Mouse (Mus musculus) layer of hippocampus, postnatal 10 days (tissue): ENCODE measurements around the gene Tspan5. TPM values are rescaled to one million over a fixed set of nuclear protein-coding genes. Genes with fewer than 3 reads are reported as not detected.

ENCODE experiments used
- DNase-seq, 2 experiments: peaks; one replicate each; pipeline ENCODE4 v3.0.0; 2021; ENCODE audit warnings: low spot score in 2 of 2
- total RNA-seq, 2 experiments: library from RNA; stranded (reverse); gene quantifications; 2 replicates each; pipeline ENCODE4 v1.2.3; 2021

Tspan5 gene
- total RNA-seq, 2 experiments from 2014 or later = 149 to 163 TPM

GRCm38 (mm10) chr3:138743061-138743671, 1.2 kb downstream of the Tspan5 start:
- peak; percentile 65 to 76 for DNase-seq

DNA sequence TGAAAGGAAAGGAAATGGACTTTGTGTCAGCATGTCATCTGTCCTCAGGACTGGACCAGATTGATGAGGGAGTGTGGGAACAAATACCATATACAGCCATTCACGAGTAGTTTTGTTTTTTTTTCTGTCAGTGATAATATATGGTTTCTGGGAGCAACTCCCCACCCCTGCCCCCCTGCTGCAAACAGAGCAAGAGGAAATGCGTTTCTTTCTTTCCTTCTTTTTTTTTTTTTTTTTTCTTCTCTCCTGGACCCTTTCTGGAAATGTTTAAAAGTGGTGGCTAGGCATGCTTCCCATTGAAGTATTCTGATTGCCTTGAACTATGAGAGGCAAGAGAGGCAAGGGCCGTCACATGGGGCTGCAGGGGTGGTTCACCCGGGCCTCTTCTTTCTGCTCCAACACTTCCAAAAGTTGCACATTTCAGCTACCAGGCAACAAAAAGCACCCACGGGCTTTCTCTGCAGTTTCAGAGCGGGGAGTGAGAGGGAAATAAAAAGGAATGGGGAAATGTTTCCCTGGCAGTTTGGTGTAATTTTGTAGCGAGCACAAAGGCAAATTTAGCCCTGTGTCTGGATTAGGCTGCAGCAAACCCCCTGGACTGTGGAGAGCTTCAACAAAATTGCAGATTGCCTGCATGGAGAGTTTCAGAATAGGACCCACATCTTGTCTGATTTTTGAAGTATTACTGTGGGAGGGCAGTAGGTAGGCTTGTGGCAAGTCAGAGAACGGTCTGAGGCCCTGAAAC, 2.2 kb downstream of the Tspan5 start:
- no peak for DNase-seq

GRCm38 (mm10) chr3:138745091-138745490, 3.1 kb downstream of the Tspan5 start:
- DNase-seq = no peak

DNA sequence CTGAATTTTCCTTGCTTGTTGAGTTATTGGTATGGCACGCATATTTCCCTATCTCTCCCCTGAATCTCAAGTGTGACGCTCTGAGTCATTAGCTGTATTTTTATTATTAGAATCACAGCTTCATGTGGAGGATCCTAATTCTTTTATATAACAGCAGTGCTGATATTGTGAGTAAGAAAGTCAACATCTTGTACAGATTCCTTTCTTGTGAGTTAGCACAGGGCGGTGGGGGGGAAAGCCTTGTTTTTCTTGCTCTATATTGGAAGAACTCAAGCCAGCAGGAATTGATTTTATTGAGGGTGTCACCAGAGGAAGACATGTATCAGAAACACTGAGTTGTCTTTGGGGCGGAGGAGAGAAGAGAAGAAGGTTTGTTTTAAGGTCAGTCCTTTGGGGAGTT, 3.6 kb downstream of the Tspan5 start:
- no peak for DNase-seq

DNA sequence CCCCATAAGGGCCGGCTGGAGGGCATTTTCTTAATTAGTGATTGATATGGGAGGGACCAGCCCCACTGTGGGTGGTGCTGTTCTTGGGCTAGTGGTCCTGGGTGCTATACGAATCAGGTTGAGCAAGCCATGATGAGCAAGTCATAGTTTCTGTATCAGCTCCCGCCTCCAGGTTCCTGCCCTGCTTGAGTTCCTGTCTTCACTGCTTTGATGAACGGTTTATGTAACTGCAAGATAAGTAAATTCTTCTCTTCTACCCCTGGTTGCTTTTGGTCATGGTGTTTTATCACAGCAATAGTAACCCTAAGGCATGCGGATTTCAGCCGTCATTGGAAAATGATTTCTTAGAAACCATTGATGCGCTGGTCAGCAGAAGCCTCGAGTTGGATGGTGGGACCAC, 4.6 kb downstream of the Tspan5 start:
- no peak for DNase-seq

- DNase-seq = no peak
These were observed 5.0 kb downstream of the Tspan5 start for GRCm38 (mm10) chr3:138747035-138747434.

DNA sequence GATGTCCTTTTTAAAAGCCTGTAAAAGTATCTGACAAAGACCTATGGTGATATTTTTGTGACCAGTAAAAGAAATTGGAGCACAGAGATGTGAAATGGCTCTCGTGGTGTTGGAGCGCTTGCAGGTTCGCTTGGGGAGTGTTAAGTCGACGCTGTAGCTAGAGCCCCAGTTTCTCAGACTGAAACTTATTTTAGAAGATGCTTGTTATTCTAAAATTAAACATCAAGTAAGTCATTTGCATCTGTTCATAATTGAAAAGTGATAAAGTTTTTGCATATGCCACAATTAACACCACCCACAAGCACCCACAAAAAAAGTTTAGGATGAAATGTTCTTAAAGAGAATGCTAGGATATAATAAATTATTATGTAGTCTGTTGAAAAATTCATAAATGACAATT, 6.0 kb downstream of the Tspan5 start:
- no peak for DNase-seq

DNA sequence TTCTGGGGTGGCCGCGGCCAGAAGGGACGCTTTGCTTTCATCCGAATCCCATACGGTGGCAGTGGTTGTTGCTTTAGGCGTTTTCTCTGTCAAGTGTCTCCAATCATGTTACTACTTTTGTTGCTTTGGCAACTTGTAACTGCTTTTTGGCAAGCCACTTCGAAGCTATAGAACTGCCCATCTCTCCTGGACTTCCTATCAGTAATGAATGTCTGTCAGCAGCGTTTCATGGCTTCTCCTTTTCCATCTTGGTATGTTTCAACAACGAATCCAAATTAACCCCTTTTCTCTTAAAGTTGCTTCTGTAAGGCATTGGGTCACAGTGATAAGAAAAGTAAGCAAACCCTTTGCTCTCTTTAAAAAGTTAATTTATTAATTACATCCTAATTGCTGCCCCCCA, 7.7 kb downstream of the Tspan5 start:
- DNase-seq = no peak

DNA sequence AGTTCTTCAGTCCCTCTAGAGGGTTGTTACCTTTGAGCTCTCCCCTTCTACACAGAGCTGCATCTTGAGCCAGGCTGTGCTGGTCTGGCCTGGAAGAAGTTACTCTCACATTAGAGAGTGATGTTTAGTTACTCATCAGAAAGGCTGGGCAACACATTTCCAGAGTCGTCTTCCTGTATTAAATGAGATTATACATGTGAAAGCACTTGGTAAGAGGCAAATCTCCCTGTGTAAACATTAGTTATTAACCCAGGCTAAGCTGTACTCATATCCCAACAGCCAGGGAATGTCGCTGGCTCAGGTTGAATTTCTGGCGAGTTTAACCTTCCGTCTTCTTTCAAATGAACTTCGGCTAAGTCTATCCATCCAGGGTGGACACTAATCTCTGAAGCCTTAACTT, 9.3 kb downstream of the Tspan5 start:
- no peak for DNase-seq

- DNase-seq = no peak
These were observed 10.1 kb downstream of the Tspan5 start for GRCm38 (mm10) chr3:138752056-138752455.

DNA sequence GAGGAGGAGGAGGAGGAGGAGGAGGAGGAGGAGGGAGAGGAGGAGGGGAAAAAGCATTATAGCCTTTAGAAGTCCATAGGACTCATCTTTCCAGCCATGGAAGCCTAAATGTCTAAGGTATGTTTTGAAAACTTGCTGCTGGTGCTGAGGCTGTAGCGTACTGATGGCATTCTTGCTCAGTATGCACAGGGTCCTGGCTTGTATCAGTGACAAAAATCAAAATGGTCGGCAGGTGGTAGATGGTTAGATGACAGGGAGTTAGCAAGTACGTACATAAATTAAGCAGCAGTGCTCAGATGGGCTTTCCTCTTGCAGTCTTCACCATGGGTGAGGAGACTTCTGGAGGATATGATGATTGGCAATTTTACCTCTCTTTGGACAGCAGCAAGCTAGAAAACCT, 10.8 kb downstream of the Tspan5 start:
- DNase-seq = no peak

DNA sequence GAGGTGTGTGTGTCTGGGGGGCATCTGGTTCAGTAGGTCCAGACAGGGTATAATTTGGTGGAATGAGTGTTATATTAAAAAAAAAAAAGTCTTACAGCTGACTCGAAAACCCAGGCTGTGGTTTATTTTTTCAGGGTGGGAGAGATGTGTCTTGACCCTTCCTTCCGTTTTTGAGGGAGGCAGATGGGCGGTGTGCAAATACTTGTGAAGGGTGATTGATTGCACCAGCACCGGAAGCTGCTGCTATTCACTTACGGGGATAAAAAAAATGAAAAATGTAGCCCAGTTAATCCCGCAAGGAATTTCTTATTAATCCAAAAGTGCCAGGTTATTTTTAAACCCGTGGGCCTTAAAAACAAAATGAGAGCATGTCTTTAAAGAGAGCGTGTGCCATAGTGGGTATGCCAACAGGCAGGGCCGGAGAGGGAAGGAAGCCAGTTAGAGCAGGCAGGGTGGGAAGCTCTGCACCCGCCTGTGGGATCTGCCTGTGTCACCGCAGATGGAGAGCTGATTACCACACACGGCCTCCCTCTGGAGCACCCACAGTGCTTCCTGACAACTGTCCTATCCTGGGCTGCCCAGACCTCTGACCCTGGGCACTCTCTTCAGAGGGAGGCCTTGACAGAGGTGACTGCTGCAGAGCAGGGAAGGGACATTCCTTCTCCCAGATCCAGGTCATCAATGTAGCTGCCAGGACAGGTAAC, 11.3 kb downstream of the Tspan5 start:
- peak in 1 of 2 experiments; percentile 42 for DNase-seq

- DNase-seq = no peak
These were observed 12.3 kb downstream of the Tspan5 start for GRCm38 (mm10) chr3:138754328-138754727.

DNA sequence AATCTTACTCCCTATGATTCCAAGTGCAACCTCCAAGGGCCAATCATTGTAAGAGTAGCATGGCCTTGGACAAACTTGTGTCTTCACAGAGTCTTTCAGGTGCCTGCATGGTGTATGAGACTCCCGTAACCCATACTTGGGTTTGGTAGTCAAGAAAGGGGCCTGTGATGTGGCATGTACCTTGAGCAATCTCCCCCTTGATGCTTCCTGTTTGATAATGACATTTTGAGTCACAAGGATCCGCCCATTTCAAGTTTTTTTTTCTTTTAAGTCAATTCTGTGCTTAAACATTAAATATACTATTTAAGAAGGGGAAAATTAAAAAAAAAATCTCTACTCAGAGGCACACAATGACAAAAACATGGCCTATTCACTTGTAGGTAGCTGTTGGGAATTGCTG, 15.3 kb downstream of the Tspan5 start:
- DNase-seq = no peak

GRCm38 (mm10) chr3:138759968-138760684, 18.1 kb downstream of the Tspan5 start:
- DNase-seq = no peak

GRCm38 (mm10) chr3:138760685-138761119, 18.7 kb downstream of the Tspan5 start:
- DNase-seq = no peak

DNA sequence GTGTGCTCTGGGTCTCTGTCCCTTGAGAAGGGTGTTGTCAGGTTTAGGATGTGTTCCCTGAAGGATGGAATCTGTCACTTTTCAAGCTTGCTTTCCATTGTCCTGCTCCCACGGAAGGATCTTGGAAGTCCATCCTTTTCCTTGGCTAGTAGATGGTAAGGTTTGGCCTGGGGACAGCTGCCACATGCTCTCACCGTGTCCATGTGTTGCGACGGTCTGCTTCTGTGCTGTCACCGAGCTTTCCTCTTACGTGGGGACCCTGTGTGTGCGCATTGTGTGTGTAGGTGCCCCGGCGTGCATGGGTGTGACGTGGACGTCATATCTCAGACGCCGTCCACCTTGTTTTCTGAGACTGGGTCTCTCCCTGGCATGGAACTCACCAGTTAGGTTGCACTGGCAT, 19.5 kb downstream of the Tspan5 start:
- no peak for DNase-seq

DNA sequence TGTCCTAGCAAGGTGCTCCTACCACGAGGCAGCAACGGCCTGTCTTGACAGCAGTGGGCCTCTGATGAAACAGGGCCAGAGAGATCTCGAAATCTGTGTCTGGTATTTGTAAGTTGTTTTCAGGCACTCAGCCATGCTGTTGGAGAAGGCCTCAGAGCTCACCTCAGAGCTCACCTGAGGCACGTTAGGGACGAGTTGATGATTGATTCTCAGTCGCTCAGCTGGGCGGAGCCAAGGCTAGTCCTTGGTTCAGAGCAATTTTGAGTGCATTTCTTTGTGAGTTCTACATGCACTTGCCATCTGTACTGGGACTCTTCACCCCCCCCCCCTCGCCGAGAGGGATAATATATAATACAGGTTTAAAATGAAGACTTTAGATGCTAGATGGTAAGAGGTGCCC, 21.9 kb downstream of the Tspan5 start:
- DNase-seq = no peak

DNA sequence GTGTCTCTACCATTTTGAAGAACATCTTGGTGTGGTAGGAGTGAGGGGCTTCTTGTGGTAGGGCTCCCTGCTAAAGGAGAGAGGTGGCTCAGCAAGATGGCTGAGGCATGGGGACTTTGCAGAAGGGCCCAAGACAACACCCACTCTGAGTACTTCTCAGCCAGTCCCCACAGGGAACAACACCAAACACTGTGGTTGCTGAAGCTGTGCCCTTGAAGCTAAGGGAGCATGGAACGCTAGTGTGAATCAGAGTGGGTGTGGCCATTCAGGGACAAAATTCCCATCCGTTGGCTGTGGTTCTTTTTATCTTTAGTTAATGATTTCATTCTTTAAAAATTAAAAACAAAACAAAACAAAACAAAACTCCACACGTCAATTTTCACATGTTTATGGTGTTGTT, 22.8 kb downstream of the Tspan5 start:
- no peak for DNase-seq

DNA sequence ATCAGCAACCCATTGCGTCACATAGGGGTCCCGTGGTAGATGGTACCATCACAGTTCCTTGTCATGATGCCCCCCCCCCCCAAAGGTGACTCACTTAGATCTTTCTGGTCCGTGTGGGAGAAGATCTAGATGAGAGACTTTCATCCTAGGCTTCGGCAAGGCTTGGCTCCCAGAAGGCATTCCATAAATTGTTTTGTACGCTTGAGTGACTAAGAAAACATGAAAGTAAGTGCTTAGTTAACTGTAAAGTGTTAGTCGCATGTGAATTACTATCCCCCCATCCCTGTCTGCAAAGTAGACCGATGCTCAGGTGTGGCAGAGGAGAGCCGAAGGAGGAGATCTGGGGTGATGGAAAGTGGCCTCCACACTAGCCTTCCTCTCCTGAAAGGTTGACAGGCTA, 25.0 kb downstream of the Tspan5 start:
- DNase-seq = no peak

DNA sequence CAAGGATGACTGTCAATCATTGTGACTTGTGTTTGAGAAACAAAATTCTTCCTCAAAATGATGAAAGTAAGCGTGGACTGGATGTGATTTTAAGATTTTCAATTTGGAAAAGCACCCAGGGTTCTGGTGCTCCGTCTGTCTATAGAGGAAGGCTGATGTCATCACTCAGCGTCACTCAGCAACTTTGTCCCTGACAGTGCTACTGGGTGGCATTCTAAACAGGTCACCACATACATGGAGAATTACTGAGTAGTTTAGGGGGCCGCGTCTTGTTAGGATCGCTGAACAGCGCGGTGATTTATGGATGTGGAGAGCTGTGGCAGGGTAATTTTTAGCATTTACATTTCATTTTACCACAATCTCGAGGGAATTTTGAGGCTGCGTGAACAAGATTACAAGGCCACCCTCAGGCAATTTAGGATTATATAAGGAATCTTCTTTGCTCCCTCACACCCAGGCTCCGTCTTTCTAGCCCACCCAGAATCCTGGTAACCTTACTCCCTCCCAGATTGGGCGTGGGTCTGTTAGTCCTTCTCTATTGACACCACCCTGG, 26.6 kb downstream of the Tspan5 start:
- DNase-seq = no peak
